Mouse (Mus musculus) cerebellum, postnatal 4 days (tissue): ENCODE data around the gene Ankrd24.
"Not testable (repeated sequence)": the region's sequence is repeated elsewhere in the genome, so short reads cannot be mapped to it uniquely, and the experiment has no call there.

Source experiments
- DNase-seq, 2 experiments: peaks; one replicate each; pipeline ENCODE4 v3.0.0; 2022; ENCODE audit warnings: low spot score in 2 of 2, mixed read lengths in 1 of 2

Gene Ankrd24

GRCm38 (mm10) chr10:81605974-81606751, 22.2 kb upstream of the Ankrd24 start, which contains the start of gene BC025920:
Gene BC025920, plus strand, starts transcription at chr10:81606270.
- peak; percentile 64 to 90 for DNase-seq

- DNase-seq, result no peak
Measured at GRCm38 (mm10) chr10:81608308-81608707, 20.0 kb upstream of the Ankrd24 start.

GRCm38 (mm10) chr10:81612779-81613178, 15.6 kb upstream of the Ankrd24 start:
- no peak for DNase-seq

GRCm38 (mm10) chr10:81615486-81615885, 12.9 kb upstream of the Ankrd24 start:
- DNase-seq, result no peak

GRCm38 (mm10) chr10:81619976-81620375, 8.4 kb upstream of the Ankrd24 start:
- DNase-seq, result no peak

GRCm38 (mm10) chr10:81620786-81621185, 7.6 kb upstream of the Ankrd24 start:
- DNase-seq, result no peak

- no peak for DNase-seq
Measured at GRCm38 (mm10) chr10:81623441-81623840, 4.9 kb upstream of the Ankrd24 start.

- no peak for DNase-seq
Measured at GRCm38 (mm10) chr10:81626101-81626993, 2.0 kb upstream of the Ankrd24 start.

- DNase-seq, result peak; percentile 59 to 84
Measured at GRCm38 (mm10) chr10:81626994-81627835, 1.1 kb upstream of the Ankrd24 start, which contains the start of gene Sirt6. Gene Sirt6, minus strand, starts transcription at chr10:81627797.

GRCm38 (mm10) chr10:81627836-81628220, 512 bp upstream of the Ankrd24 start:
- no peak for DNase-seq

GRCm38 (mm10) chr10:81633253-81634099, 5.1 kb downstream of the Ankrd24 start:
- peak; percentile 62 to 68 for DNase-seq

- no peak for DNase-seq
Measured at GRCm38 (mm10) chr10:81636338-81636737, 8.0 kb downstream of the Ankrd24 start.

- DNase-seq, result no peak
Measured at GRCm38 (mm10) chr10:81638101-81638500, 9.8 kb downstream of the Ankrd24 start.

- not testable (repeated sequence) for DNase-seq
Measured at GRCm38 (mm10) chr10:81640825-81641224, 12.5 kb downstream of the Ankrd24 start.

- DNase-seq, result no peak
Measured at GRCm38 (mm10) chr10:81641566-81641965, 13.2 kb downstream of the Ankrd24 start.

GRCm38 (mm10) chr10:81641978-81642647, 13.8 kb downstream of the Ankrd24 start:
- no peak for DNase-seq

- no peak for DNase-seq
Measured at GRCm38 (mm10) chr10:81642648-81643448, 14.5 kb downstream of the Ankrd24 start.

- peak; percentile 92 to 96 for DNase-seq
Measured at GRCm38 (mm10) chr10:81643449-81644055, 15.2 kb downstream of the Ankrd24 start.

- DNase-seq, result no peak
Measured at GRCm38 (mm10) chr10:81644162-81644561, 15.8 kb downstream of the Ankrd24 start.
